Mouse (Mus musculus) kidney, embryonic 16.5 days (tissue): ENCODE measurements around the gene Cyb561d2. TPM values are rescaled to one million over a fixed set of nuclear protein-coding genes. Genes with fewer than 3 reads are reported as not detected.

Experiments
- ATAC-seq: fragments of 200-750 bp; cut with Nextera tagmentation; 2 replicates; pipeline ENCODE4 v1.8.0; 2017; ENCODE audit warnings: moderate TSS enrichment; ENCODE audit not compliant: low FRiP score, low TSS enrichment
- H3K27ac ChIP-seq: fragments of 300-500 bp; sonication (generic); 2 replicates; pipeline ENCODE4 v1.5.1; 2014; ENCODE audit warnings: low read length
- H3K27me3 ChIP-seq: fragments of 300-500 bp; sonication (generic); 2 replicates; pipeline ENCODE4 v1.6.1; 2014; ENCODE audit warnings: low read length, control low read depth, mixed read lengths; ENCODE audit not compliant: insufficient read depth
- H3K36me3 ChIP-seq: fragments of 300-500 bp; sonication (generic); 2 replicates; pipeline ENCODE4 v1.6.1; 2014; ENCODE audit warnings: low read length, control low read depth, mixed read lengths; ENCODE audit not compliant: insufficient read depth
- H3K4me1 ChIP-seq: fragments of 300-500 bp; sonication (generic); 2 replicates; pipeline ENCODE4 v1.6.1; 2014; ENCODE audit warnings: low read length, control low read depth, mixed read lengths; ENCODE audit not compliant: insufficient read depth
- H3K4me2 ChIP-seq: fragments of 300-500 bp; sonication (generic); replicated peaks from 2 replicates; pipeline ENCODE4 v1.6.1; 2014; ENCODE audit warnings: low read depth, low read length
- H3K4me3 ChIP-seq: fragments of 300-500 bp; sonication (generic); 2 replicates; pipeline ENCODE4 v1.5.1; 2014; ENCODE audit warnings: mild to moderate bottlenecking, low read length
- H3K9ac ChIP-seq: fragments of 300-500 bp; sonication (generic); replicated peaks from 2 replicates; pipeline ENCODE4 v1.6.1; 2014; ENCODE audit warnings: low read length
- H3K9me3 ChIP-seq: fragments of 300-500 bp; sonication (generic); 2 replicates; pipeline ENCODE4 v1.6.1; 2016; ENCODE audit warnings: low read length, control low read depth
- WGBS: fragments of 180-500 bp; shearing (Covaris S2); extraction: QIAGEN DNeasy Blood & Tissue Kit; methylation state at CpG from one replicate; pipeline ENCODE4 v1.1.7; 2014; 5-methylcytosine and 5-hydroxymethylcytosine counted together
- polyA plus RNA-seq: library from polyadenylated mRNA; unstranded; fragments of >200 nt; fragmentation: Nextera tagmentation; extraction: Ambion mirVana; gene quantifications from 2 replicates; pipeline ENCODE4 v1.2.1, GENCODE M21; 2015

Gene Cyb561d2
- polyA plus RNA-seq, 1 experiment from 2014 or later, result 39.0 TPM

- H3K4me1 ChIP-seq, result no peaks in the 10 kb centered on the region
- 37% methylated on average over 8 of the region's 8 CpGs for WGBS
- no peaks in the 10 kb centered on the region for H3K36me3 ChIP-seq
- ATAC-seq, result no peak
- no peak overlapping the region for H3K27ac ChIP-seq
- no peak overlapping the region for H3K4me3 ChIP-seq
- H3K4me2 ChIP-seq, result no peak overlapping the region
- no peaks in the 10 kb centered on the region for H3K27me3 ChIP-seq
- no peaks in the 10 kb centered on the region for H3K9me3 ChIP-seq
- H3K9ac ChIP-seq, result no peak overlapping the region
Measured at GRCm38 (mm10) chr9:107490146-107490545, 51.8 kb downstream of the Cyb561d2 start.

Other genes starting within 250 kb of the Cyb561d2 start
- gene Cish, start 246.2 kb downstream of the Cyb561d2 start, polyA plus RNA-seq, result 19.5 and 19.9 TPM in 2 replicates
- gene Hemk1, start 203.8 kb downstream of the Cyb561d2 start, polyA plus RNA-seq, result 12.6 and 13.2 TPM in 2 replicates
- 0.82 and 1.2 TPM in 2 replicates for gene 6430571L13Rik, start 201.6 kb downstream of the Cyb561d2 start, polyA plus RNA-seq
- gene Cacna2d2, start 142.6 kb downstream of the Cyb561d2 start, polyA plus RNA-seq, result 0.74 and 0.95 TPM in 2 replicates
- gene Tmem115, start 8.2 kb downstream of the Cyb561d2 start, polyA plus RNA-seq, result 49.7 and 51.0 TPM in 2 replicates
- 57.0 and 59.0 TPM in 2 replicates for gene Nprl2, start within 50 bp of the Cyb561d2 start, polyA plus RNA-seq
- 3.3 and 3.9 TPM in 2 replicates for gene Zmynd10, start 5.1 kb upstream of the Cyb561d2 start, polyA plus RNA-seq
- 66.8 and 68.9 TPM in 2 replicates for gene Rassf1, start 9.4 kb upstream of the Cyb561d2 start, polyA plus RNA-seq
- 45.3 and 48.0 TPM in 2 replicates for gene Tusc2, start 21.1 kb upstream of the Cyb561d2 start, polyA plus RNA-seq
- gene Hyal2, start 25.8 kb upstream of the Cyb561d2 start, polyA plus RNA-seq, result 131 and 132 TPM in 2 replicates
- gene Hyal1, start 34.7 kb upstream of the Cyb561d2 start, polyA plus RNA-seq, result 10.6 and 12.3 TPM in 2 replicates
- gene Naa80, start 36.7 kb upstream of the Cyb561d2 start, polyA plus RNA-seq, result 21.8 and 24.1 TPM in 2 replicates
- gene Hyal3, start 38.6 kb upstream of the Cyb561d2 start, polyA plus RNA-seq, result 1.3 and 1.6 TPM in 2 replicates
- 60.7 and 64.3 TPM in 2 replicates for gene Ifrd2, start 45.4 kb upstream of the Cyb561d2 start, polyA plus RNA-seq
- gene Sema3b, start 67.0 kb upstream of the Cyb561d2 start, polyA plus RNA-seq, result 31.3 TPM in 2 replicates
- gene Gnai2, start 93.2 kb upstream of the Cyb561d2 start, polyA plus RNA-seq, result 447 and 455 TPM in 2 replicates
- gene Slc38a3, start 127.3 kb upstream of the Cyb561d2 start, polyA plus RNA-seq, result 12.4 and 12.9 TPM in 2 replicates
- 2.8 and 3.0 TPM in 2 replicates for gene Gnat1, start 137.5 kb upstream of the Cyb561d2 start, polyA plus RNA-seq
- gene Sema3f, start 168.3 kb upstream of the Cyb561d2 start, polyA plus RNA-seq, result 20.9 and 25.7 TPM in 2 replicates
- gene Rbm5, start 228.8 kb upstream of the Cyb561d2 start, polyA plus RNA-seq, result 203 and 214 TPM in 2 replicates